Mouse (Mus musculus) CH12.LX (cell line): ENCODE data around the gene Gbx1. TPM values are rescaled to one million over a fixed set of nuclear protein-coding genes. Genes with fewer than 3 reads are reported as not detected.

ENCODE experiments used
- DNase-seq: peaks from one replicate; pipeline ENCODE4 v3.0.0-alpha.2; 2013; ENCODE audit errors: extremely low read depth
- H3K27ac ChIP-seq: 2 replicates; pipeline ENCODE4 v1.5.1; 2012; ENCODE audit warnings: low read depth, mild to moderate bottlenecking, control low read depth, moderate library complexity; ENCODE audit not compliant: insufficient read depth
- H3K27me3 ChIP-seq: replicated peaks from 2 replicates; pipeline ENCODE3; 2012; ENCODE audit warnings: inconsistent platforms
- H3K36me3 ChIP-seq, 2 experiments: replicated peaks in 1 of 2; 2 replicates each; pipeline versions ENCODE3 to v1.6.1; 2012; ENCODE audit warnings: inconsistent platforms in 1 of 2, low read length in 1 of 2, mild to moderate bottlenecking in 1 of 2, mixed read lengths in 1 of 2, moderate library complexity in 1 of 2; ENCODE audit not compliant: control insufficient read depth in 1 of 2, insufficient read depth in 1 of 2
- H3K4me1 ChIP-seq, 2 experiments: 2 replicates each; pipeline ENCODE4 v1.6.1; 2012; ENCODE audit warnings: inconsistent platforms in 1 of 2, moderate library complexity in 1 of 2; ENCODE audit not compliant: insufficient read depth in 2 of 2, control insufficient read depth in 1 of 2
- H3K4me2 ChIP-seq: 2 replicates; pipeline ENCODE4 v1.6.1; 2012; ENCODE audit warnings: low read depth, mild to moderate bottlenecking, control low read depth; ENCODE audit not compliant: poor library complexity, insufficient read depth, severe bottlenecking
- H3K4me3 ChIP-seq, 3 experiments: fragments of 150-350 bp in 1 of 3; sonication (generic) in 1 of 3; replicated peaks in 1 of 3; 2 replicates each; pipeline versions ENCODE3 to v1.5.1; 2011 to 2012; ENCODE audit warnings: low read depth in 2 of 3, low read length in 2 of 3, mild to moderate bottlenecking in 2 of 3, moderate library complexity in 2 of 3, control low read depth in 1 of 3, improper control_type of control experiment in 1 of 3, inconsistent platforms in 1 of 3, mixed read lengths in 1 of 3; ENCODE audit not compliant: poor library complexity in 1 of 3
- H3K79me2 ChIP-seq: replicated peaks from 2 replicates; pipeline ENCODE4 v1.6.1; 2012; ENCODE audit warnings: mild to moderate bottlenecking, moderate library complexity; ENCODE audit not compliant: control insufficient read depth, poor library complexity, insufficient read depth, severe bottlenecking; ENCODE audit errors: extremely low read depth
- H3K9ac ChIP-seq: 2 replicates; pipeline ENCODE4 v1.6.1; 2012; ENCODE audit warnings: low read depth, mild to moderate bottlenecking, control low read depth, moderate library complexity; ENCODE audit not compliant: insufficient read depth
- H3K9me3 ChIP-seq: replicated peaks from 2 replicates; pipeline ENCODE3; 2012; ENCODE audit warnings: low read length, inconsistent platforms, mixed read lengths
- BHLHE40 ChIP-seq: IDR thresholded peaks from 2 replicates; pipeline ENCODE4 v1.6.1; 2011; ENCODE audit warnings: mild to moderate bottlenecking, low read depth, low read length, improper control_type of control experiment
- CTCF ChIP-seq, 2 experiments: IDR thresholded peaks in 1 of 2; conservative IDR thresholded peaks in 1 of 2; 2 replicates each; pipeline ENCODE4 v1.5.1; 2011 to 2012; ENCODE audit warnings: low read depth in 2 of 2, low read length in 2 of 2, improper control_type of control experiment in 1 of 2, inconsistent platforms in 1 of 2, mild to moderate bottlenecking in 1 of 2, moderate library complexity in 1 of 2
- E2F4 ChIP-seq: IDR thresholded peaks from 2 replicates; pipeline ENCODE4 v1.6.1; 2011; ENCODE audit warnings: low read depth, low read length, improper control_type of control experiment; ENCODE audit not compliant: insufficient replicate concordance
- JUN ChIP-seq: IDR thresholded peaks from 2 replicates; pipeline ENCODE4 v1.6.1; 2011; ENCODE audit warnings: low read depth, mild to moderate bottlenecking, low read length, improper control_type of control experiment, moderate library complexity; ENCODE audit not compliant: insufficient read depth
- KAT2A ChIP-seq: IDR thresholded peaks from 2 replicates; pipeline ENCODE4 v1.6.1; 2012; ENCODE audit warnings: low read length, improper control_type of control experiment, inconsistent platforms; ENCODE audit not compliant: insufficient replicate concordance
- MAFK ChIP-seq: IDR thresholded peaks from 2 replicates; pipeline ENCODE4 v1.6.1; 2011; ENCODE audit warnings: low read length, improper control_type of control experiment; ENCODE audit not compliant: insufficient replicate concordance
- MXI1 ChIP-seq: IDR thresholded peaks from 2 replicates; pipeline ENCODE4 v1.6.1; 2011; ENCODE audit warnings: mild to moderate bottlenecking, low read depth, low read length, improper control_type of control experiment
- MYC ChIP-seq: IDR thresholded peaks from 2 replicates; pipeline ENCODE4 v1.6.1; 2011; ENCODE audit warnings: low read depth, mild to moderate bottlenecking, improper control_type of control experiment, low read length
- NELFE ChIP-seq: IDR thresholded peaks from 2 replicates; pipeline ENCODE4 v1.6.1; 2011; ENCODE audit warnings: low read depth, low read length, improper control_type of control experiment
- NRF1 ChIP-seq: IDR thresholded peaks from 2 replicates; pipeline ENCODE4 v1.6.1; 2014; ENCODE audit warnings: low read depth, mild to moderate bottlenecking, inconsistent platforms, low read length, improper control_type of control experiment, moderate library complexity
- POLR2A ChIP-seq: IDR thresholded peaks from 2 replicates; pipeline ENCODE4 v1.6.1; 2011; ENCODE audit warnings: low read depth, mild to moderate bottlenecking, improper control_type of control experiment, low read length
- POLR2AphosphoS2 ChIP-seq: IDR thresholded peaks from 2 replicates; pipeline ENCODE4 v1.6.1; 2011; ENCODE audit warnings: low read depth, low read length, improper control_type of control experiment
- SIN3A ChIP-seq: IDR thresholded peaks from 2 replicates; pipeline ENCODE4 v1.6.1; 2012; ENCODE audit warnings: low read length, improper control_type of control experiment, inconsistent platforms
- SMC3 ChIP-seq: IDR thresholded peaks from 2 replicates; pipeline ENCODE4 v1.6.1; 2011; ENCODE audit warnings: low read depth, low read length, improper control_type of control experiment
- TCF12 ChIP-seq: IDR thresholded peaks from 2 replicates; pipeline ENCODE4 v1.6.1; 2014; ENCODE audit warnings: low read depth, mild to moderate bottlenecking, inconsistent platforms, low read length, improper control_type of control experiment
- USF1 ChIP-seq: IDR thresholded peaks from 2 replicates; pipeline ENCODE4 v1.6.1; 2014; ENCODE audit warnings: low read depth, mild to moderate bottlenecking, inconsistent platforms, low read length, improper control_type of control experiment
- ZC3H11A ChIP-seq: IDR thresholded peaks from 2 replicates; pipeline ENCODE4 v1.6.1; 2012; ENCODE audit warnings: low read depth, mild to moderate bottlenecking, inconsistent platforms, low read length, improper control_type of control experiment
- ZKSCAN1 ChIP-seq: IDR thresholded peaks from 2 replicates; pipeline ENCODE4 v1.6.1; 2012; ENCODE audit warnings: low read depth, inconsistent platforms, low read length, improper control_type of control experiment, borderline replicate concordance
- dilution Hi-C: fragments of 300-500 bp; cut with MboI; formaldehyde crosslinking; loops from 2 replicates; pipeline ENCODE4 v1.14.3; 2020; ENCODE audit warnings: low sequenced_read_pairs; ENCODE audit not compliant: extremely low pct_unique_long_range_greater_than_20kb, extremely low pct_ligation_motif_present
- in situ Hi-C: fragments of 300-500 bp; cut with MboI; formaldehyde crosslinking; loops from 3 replicates; pipeline ENCODE4 v1.14.3; 2019; ENCODE audit warnings: low sequenced_read_pairs, low pct_ligation_motif_present, low pct_unique_long_range_greater_than_20kb, mixed read lengths
- polyA plus RNA-seq: library from polyadenylated mRNA; unstranded; fragments of >175 nt; gene quantifications from 2 replicates; pipeline ENCODE4 v1.2.1, GENCODE M21; 2012; ENCODE audit warnings: low read depth; ENCODE audit not compliant: insufficient read length
- total RNA-seq, 2 experiments: library from RNA; depleted of rRNA; stranded (reverse); fragments of 300-350 nt in 1 of 2; fragments of >200 nt in 1 of 2; gene quantifications; 2 replicates each; pipeline ENCODE4 v1.2.3; 2012 to 2014

Gbx1 gene
- total and polyA plus RNA-seq, 3 experiments: 0.08 to 0.13 TPM; not detected in 1

- in situ Hi-C loops (no loop called here), dilution Hi-C loops (no loop called here)
- Histone ChIP-seq H3K27me3 (peaks cover 53% of the 10 kb centered on the region), H3K79me2 (no peaks in the 10 kb centered on the region), H3K4me2 (0 out of 2 replicates have a peak overlapping the region, but pooled peaks have one; percentile 0)
- TF ChIP-seq ZKSCAN1: no peak
- TF ChIP-seq JUN: no peak
- no peak for TF ChIP-seq POLR2AphosphoS2
- no peak for TF ChIP-seq MAFK
- no peak for TF ChIP-seq KAT2A
- TF ChIP-seq MXI1: no peak
- TF ChIP-seq NELFE: no peak
- TF ChIP-seq NRF1: no peak
- no peak for TF ChIP-seq TCF12
- TF ChIP-seq, all 38 proteins: peak for 0
- DNase-seq: no peak
- H3K27ac ChIP-seq: no peak overlapping the region
- no peak overlapping the region for H3K9ac ChIP-seq
- H3K36me3 ChIP-seq: no peaks in the 10 kb centered on the region
- H3K4me1 ChIP-seq: peaks cover 7 to 9% of the 10 kb centered on the region in 2 experiments
- H3K4me3 ChIP-seq: no peak overlapping the region
- no peaks in the 10 kb centered on the region for H3K9me3 ChIP-seq
These were observed 14.2 kb upstream of the Gbx1 start for GRCm38 (mm10) chr5:24541144-24541569.

- Histone ChIP-seq H3K4me2 (peak within 1 kb of the TSS; percentile 0; the same call in 1 of the 2 replicates), H3K9ac (no peak within 1 kb of the TSS), H3K27ac (no peak within 1 kb of the TSS), H3K36me3 (no peaks in the 10 kb centered on the region), H3K79me2 (no peaks in the 10 kb centered on the region)
- no peak for DNase-seq
- TF ChIP-seq MYC (no peak), SMC3 (no peak), CTCF (conservative IDR thresholded peaks at IDR 0.05 in 1 of 2, IDR thresholded peaks at IDR 0.05 in 1 of 2; ENCODE audit: low read depth in 2 of 2, low read length in 2 of 2) (no peak), POLR2A (no peak), BHLHE40 (no peak), USF1 (no peak), E2F4 (no peak), SIN3A (no peak), ZC3H11A (no peak)
- TF ChIP-seq, all 38 proteins: peak for 0
- Histone ChIP-seq H3K9me3 (no peaks in the 10 kb centered on the region), H3K4me1 (peaks cover 7 to 9% of the 10 kb centered on the region in 2 experiments), H3K4me3 (no peak within 1 kb of the TSS), H3K27me3 (peaks cover 52% of the 10 kb centered on the region)
- in situ Hi-C loops: no loop called here
- dilution Hi-C loops: no loop called here
These were observed 13.6 kb upstream of the Gbx1 start, which contains the start of gene Asb10 for GRCm38 (mm10) chr5:24540387-24541143. Asb10 (minus strand) TSS chr5:24540978.
